Mouse (Mus musculus): ENCODE results near the gene Atp5j.

GRCm38 (mm10) chr16:84784966-84785365, 50.5 kb downstream of the Atp5j start:
- TF ChIP-seq MAFK (IDR thresholded peaks at IDR 0.05; ENCODE audit: insufficient read depth, low read depth, low read length) = no peak
- no peak for TF ChIP-seq ZNF384 (IDR thresholded peaks at IDR 0.05; ENCODE audit: low read depth, low read length)
